Mouse (Mus musculus): Measurements from ENCODE around the gene Wsb2.

Wsb2 gene

GRCm38 (mm10) chr5:117356365-117357128, 557 bp upstream of the Wsb2 start:
- in situ Hi-C loops (cut with MboI, MseI), result loop anchor here (25.0 kb wide), 1 partner anchor 1994 kb away; no protein-coding TSS in a partner anchor

- in situ Hi-C loops (cut with MboI, MseI), result loop anchor here (25.0 kb wide), 1 partner anchor 1995 kb away; no protein-coding TSS in a partner anchor
Observed at GRCm38 (mm10) chr5:117357478-117358247, 559 bp downstream of the Wsb2 start.

GRCm38 (mm10) chr5:117358248-117358630, 1.1 kb downstream of the Wsb2 start:
- in situ Hi-C loops (cut with MboI, MseI), result loop anchor here (25.0 kb wide), 1 partner anchor 1996 kb away; no protein-coding TSS in a partner anchor

- in situ Hi-C loops (cut with MboI, MseI), result loop anchor here (25.0 kb wide), 1 partner anchor 1996 kb away; no protein-coding TSS in a partner anchor
Observed at GRCm38 (mm10) chr5:117358725-117359124, 1.6 kb downstream of the Wsb2 start.

GRCm38 (mm10) chr5:117359497-117360227, 2.6 kb downstream of the Wsb2 start:
- in situ Hi-C loops (cut with MboI, MseI), result loop anchor here (25.0 kb wide), 1 partner anchor 1997 kb away; no protein-coding TSS in a partner anchor

- in situ Hi-C loops (cut with MboI, MseI), result loop anchor here (25.0 kb wide), 1 partner anchor 1998 kb away; no protein-coding TSS in a partner anchor
Observed at GRCm38 (mm10) chr5:117360228-117360515, 3.1 kb downstream of the Wsb2 start.

GRCm38 (mm10) chr5:117360631-117361541, 3.8 kb downstream of the Wsb2 start:
- in situ Hi-C loops (cut with MboI, MseI), result loop anchor here (25.0 kb wide), 1 partner anchor 1999 kb away; no protein-coding TSS in a partner anchor

- in situ Hi-C loops (cut with MboI, MseI), result loop anchor here (25.0 kb wide), 1 partner anchor 1999 kb away; no protein-coding TSS in a partner anchor
Observed at GRCm38 (mm10) chr5:117361590-117361989, 4.5 kb downstream of the Wsb2 start.

GRCm38 (mm10) chr5:117363066-117363782, 6.1 kb downstream of the Wsb2 start:
- in situ Hi-C loops (cut with MboI, MseI), result loop anchor here (25.0 kb wide), 1 partner anchor 2001 kb away; no protein-coding TSS in a partner anchor

GRCm38 (mm10) chr5:117364821-117365220, 7.7 kb downstream of the Wsb2 start:
- in situ Hi-C loops (cut with MboI, MseI), result loop anchor here (25.0 kb wide), 1 partner anchor 2003 kb away; no protein-coding TSS in a partner anchor

- in situ Hi-C loops (cut with MboI, MseI), result loop anchor here (25.0 kb wide), 1 partner anchor 2004 kb away; no protein-coding TSS in a partner anchor
Observed at GRCm38 (mm10) chr5:117365904-117366561, 8.9 kb downstream of the Wsb2 start.

GRCm38 (mm10) chr5:117367206-117367605, 10.1 kb downstream of the Wsb2 start:
- in situ Hi-C loops (cut with MboI, MseI), result loop anchor here (25.0 kb wide), 1 partner anchor 2005 kb away; no protein-coding TSS in a partner anchor

- in situ Hi-C loops (cut with MboI, MseI), result loop anchor here (10.0 to 25.0 kb wide), 2 partner anchors 1866 to 2008 kb away; partner anchors contain the start of gene Pxn
Observed at GRCm38 (mm10) chr5:117370592-117370991, 13.5 kb downstream of the Wsb2 start.

- in situ Hi-C loops (cut with MboI, MseI), result loop anchor here (10.0 to 25.0 kb wide), 2 partner anchors 1869 to 2011 kb away; partner anchors contain the start of gene Pxn
Observed at GRCm38 (mm10) chr5:117373418-117373817, 16.3 kb downstream of the Wsb2 start.

- in situ Hi-C loops (cut with MboI, MseI), result loop anchor here (10.0 to 25.0 kb wide), 3 partner anchors 688 to 2012 kb away; partner anchors contain the start of gene Pxn
Observed at GRCm38 (mm10) chr5:117374372-117375049, 17.4 kb downstream of the Wsb2 start.

- in situ Hi-C loops (cut with MboI, MseI), result loop anchor here (10.0 to 25.0 kb wide), 2 partner anchors 686 to 1872 kb away; partner anchors contain the start of gene Pxn
Observed at GRCm38 (mm10) chr5:117376331-117376761, 19.2 kb downstream of the Wsb2 start.

GRCm38 (mm10) chr5:117377731-117378130, 20.6 kb downstream of the Wsb2 start:
- in situ Hi-C loops (cut with MboI, MseI), result loop anchor here (10.0 to 25.0 kb wide), 2 partner anchors 685 to 1873 kb away; partner anchors contain the start of gene Pxn

- in situ Hi-C loops (cut with MboI, MseI), result loop anchor here (25.0 kb wide), 1 partner anchor 682 kb away; no protein-coding TSS in a partner anchor
Observed at GRCm38 (mm10) chr5:117380199-117380598, 23.1 kb downstream of the Wsb2 start.
